Mouse (Mus musculus) heart, postnatal 36 days (tissue): ENCODE measurements around the gene Ssb. TPM values are rescaled to one million over a fixed set of nuclear protein-coding genes. Genes with fewer than 3 reads are reported as not detected.

Source experiments
- total RNA-seq, 2 experiments: library from RNA; stranded (reverse); gene quantifications; 2 replicates each; pipeline ENCODE4 v1.2.3; 2021

Ssb gene
- total RNA-seq, 2 experiments from 2014 or later: 61.7 to 68.2 TPM

Other genes starting within 250 kb of the Ssb start
- gene Bbs5, start 214.4 kb upstream of the Ssb start, total RNA-seq: 1 to 10 TPM; 4.7 to 5.3 TPM
- 10 to 100 TPM; 66.9 to 77.0 TPM for gene Klhl41, start 191.4 kb upstream of the Ssb start, total RNA-seq
- gene Fastkd1, start 148.0 kb upstream of the Ssb start, total RNA-seq: 10 to 100 TPM; 27.2 to 35.9 TPM
- 10 to 100 TPM; 35.7 to 38.8 TPM for gene Ppig, start 139.0 kb upstream of the Ssb start, total RNA-seq
- gene Ccdc173, start 72.0 kb upstream of the Ssb start, total RNA-seq: under 1 TPM; 0.36 to 0.65 TPM
- 10 to 100 TPM; 22.7 to 24.1 TPM for gene Phospho2, start 71.9 kb upstream of the Ssb start, total RNA-seq
- 10 to 100 TPM; 36.4 to 38.9 TPM for gene Klhl23, start 39.6 kb upstream of the Ssb start, total RNA-seq
- 10 to 100 TPM; 20.8 to 25.3 TPM for gene Mettl5, start 24.1 kb downstream of the Ssb start, total RNA-seq
- 100 to 1,000 TPM; 125 to 133 TPM for gene Ubr3, start 35.7 kb downstream of the Ssb start, total RNA-seq
- under 1 TPM in 1 of 2 experiments, not detected in 1; 0.08 TPM for gene Myo3b, start 177.6 kb downstream of the Ssb start, total RNA-seq